Mouse (Mus musculus): ENCODE measurements around the gene E130208F15Rik. TPM values are rescaled to one million over a fixed set of nuclear protein-coding genes. Genes with fewer than 3 reads are reported as not detected.

E130208F15Rik gene
- polyA plus RNA-seq, 1 experiment = not detected

- under 1% methylated on average over 30 of the region's 30 CpGs for WGBS
- Histone ChIP-seq H3K4me3 (replicated peaks; ENCODE audit: control insufficient read depth, low read depth, low read length) (no peak overlapping the region), H3K4me1 (ENCODE audit: control insufficient read depth, insufficient read depth, low read length) (no peaks in the 10 kb centered on the region; the same call in 1 of the 2 replicates), H3K27ac (ENCODE audit: control insufficient read depth, insufficient read depth, low read depth, low read length, poor library complexity) (no peak overlapping the region)
- peak; percentile 71 for TF ChIP-seq CTCF (IDR thresholded peaks at IDR 0.05; ENCODE audit: control insufficient read depth, insufficient read depth, low read length)
- 0 out of 2 replicates have a peak, but pooled peaks have one; percentile 6 for TF ChIP-seq POLR2A (IDR thresholded peaks at IDR 0.05; ENCODE audit: borderline replicate concordance, control insufficient read depth, low read depth, low read length)
These were observed 26.3 kb downstream of the E130208F15Rik start for GRCm38 (mm10) chr7:30347828-30348227.

GRCm38 (mm10) chr7:30353279-30353822, 31.8 kb downstream of the E130208F15Rik start:
- no peak for TF ChIP-seq POLR2A (IDR thresholded peaks at IDR 0.05; ENCODE audit: borderline replicate concordance, control insufficient read depth, low read depth, low read length)
- TF ChIP-seq CTCF (IDR thresholded peaks at IDR 0.05; ENCODE audit: control insufficient read depth, insufficient read depth, low read length) = peak; percentile 71
- Histone ChIP-seq H3K4me3 (replicated peaks; ENCODE audit: control insufficient read depth, low read depth, low read length) (no peak overlapping the region), H3K4me1 (ENCODE audit: control insufficient read depth, insufficient read depth, low read length) (no peaks in the 10 kb centered on the region), H3K27ac (ENCODE audit: control insufficient read depth, insufficient read depth, low read depth, low read length, poor library complexity) (no peak overlapping the region)
- 13% methylated on average over 6 of the region's 6 CpGs for WGBS

GRCm38 (mm10) chr7:30354059-30354458, 32.5 kb downstream of the E130208F15Rik start:
- WGBS = 64% methylated on average over 4 of the region's 4 CpGs
- Histone ChIP-seq H3K27ac (ENCODE audit: control insufficient read depth, insufficient read depth, low read depth, low read length, poor library complexity) (no peak overlapping the region), H3K4me1 (ENCODE audit: control insufficient read depth, insufficient read depth, low read length) (no peaks in the 10 kb centered on the region), H3K4me3 (replicated peaks; ENCODE audit: control insufficient read depth, low read depth, low read length) (no peak overlapping the region)
- TF ChIP-seq POLR2A (IDR thresholded peaks at IDR 0.05; ENCODE audit: borderline replicate concordance, control insufficient read depth, low read depth, low read length) = no peak

- Histone ChIP-seq H3K4me3 (replicated peaks; ENCODE audit: control insufficient read depth, low read depth, low read length) (no peak overlapping the region), H3K27ac (ENCODE audit: control insufficient read depth, insufficient read depth, low read depth, low read length, poor library complexity) (no peak overlapping the region), H3K4me1 (ENCODE audit: control insufficient read depth, insufficient read depth, low read length) (no peaks in the 10 kb centered on the region)
- 70% methylated on average over 7 of the region's 7 CpGs for WGBS
- TF ChIP-seq CTCF (IDR thresholded peaks at IDR 0.05; ENCODE audit: control insufficient read depth, insufficient read depth, low read length) (no peak), POLR2A (IDR thresholded peaks at IDR 0.05; ENCODE audit: borderline replicate concordance, control insufficient read depth, low read depth, low read length) (no peak)
These were observed 37.0 kb downstream of the E130208F15Rik start for GRCm38 (mm10) chr7:30358378-30359186.

GRCm38 (mm10) chr7:30359276-30359865, 37.8 kb downstream of the E130208F15Rik start:
- WGBS = 83% methylated on average over 31 of the region's 31 CpGs

GRCm38 (mm10) chr7:30360028-30360427, 38.5 kb downstream of the E130208F15Rik start:
- H3K4me1 ChIP-seq (ENCODE audit: control insufficient read depth, insufficient read depth, low read length) = no peaks in the 10 kb centered on the region
- no peak overlapping the region for H3K27ac ChIP-seq (ENCODE audit: control insufficient read depth, insufficient read depth, low read depth, low read length, poor library complexity)
- TF ChIP-seq POLR2A (IDR thresholded peaks at IDR 0.05; ENCODE audit: borderline replicate concordance, control insufficient read depth, low read depth, low read length) = no peak
- no peak for TF ChIP-seq CTCF (IDR thresholded peaks at IDR 0.05; ENCODE audit: control insufficient read depth, insufficient read depth, low read length)
- 84% methylated on average over 17 of the region's 17 CpGs for WGBS
- no peak overlapping the region for H3K4me3 ChIP-seq (replicated peaks; ENCODE audit: control insufficient read depth, low read depth, low read length)

More at GRCm38 (mm10) chr7:30359276-30359865, 37.8 kb downstream of the E130208F15Rik start:
- Histone ChIP-seq H3K4me3 (replicated peaks; ENCODE audit: control insufficient read depth, low read depth, low read length) (no peak overlapping the region), H3K27ac (ENCODE audit: control insufficient read depth, insufficient read depth, low read depth, low read length, poor library complexity) (no peak overlapping the region), H3K4me1 (ENCODE audit: control insufficient read depth, insufficient read depth, low read length) (no peaks in the 10 kb centered on the region)
- no peak for TF ChIP-seq CTCF (IDR thresholded peaks at IDR 0.05; ENCODE audit: control insufficient read depth, insufficient read depth, low read length)
- TF ChIP-seq POLR2A (IDR thresholded peaks at IDR 0.05; ENCODE audit: borderline replicate concordance, control insufficient read depth, low read depth, low read length) = no peak

- no peak within 1 kb of the TSS; the same call in 1 of the 2 replicates for H3K27ac ChIP-seq (ENCODE audit: control insufficient read depth, insufficient read depth, low read depth, low read length, poor library complexity)
- WGBS = 4% methylated on average over 51 of the region's 55 CpGs
- no peak within 1 kb of the TSS for H3K4me3 ChIP-seq (replicated peaks; ENCODE audit: control insufficient read depth, low read depth, low read length)
- no peaks in the 10 kb centered on the region for H3K4me1 ChIP-seq (ENCODE audit: control insufficient read depth, insufficient read depth, low read length)
- no peak for TF ChIP-seq CTCF (IDR thresholded peaks at IDR 0.05; ENCODE audit: control insufficient read depth, insufficient read depth, low read length)
- no peak for TF ChIP-seq POLR2A (IDR thresholded peaks at IDR 0.05; ENCODE audit: borderline replicate concordance, control insufficient read depth, low read depth, low read length)
These were observed 41.3 kb downstream of the E130208F15Rik start, which contains the start of gene Lrfn3 for GRCm38 (mm10) chr7:30362652-30363343. TSS of gene Lrfn3 (minus strand) at chr7:30362772.

GRCm38 (mm10) chr7:30363344-30363738, 41.8 kb downstream of the E130208F15Rik start:
- no peak overlapping the region for H3K4me3 ChIP-seq (replicated peaks; ENCODE audit: control insufficient read depth, low read depth, low read length)
- H3K4me1 ChIP-seq (ENCODE audit: control insufficient read depth, insufficient read depth, low read length) = no peaks in the 10 kb centered on the region
- TF ChIP-seq CTCF (IDR thresholded peaks at IDR 0.05; ENCODE audit: control insufficient read depth, insufficient read depth, low read length) (no peak), POLR2A (IDR thresholded peaks at IDR 0.05; ENCODE audit: borderline replicate concordance, control insufficient read depth, low read depth, low read length) (no peak)
- WGBS = 64% methylated on average over 6 of the region's 6 CpGs
- no peak overlapping the region for H3K27ac ChIP-seq (ENCODE audit: control insufficient read depth, insufficient read depth, low read depth, low read length, poor library complexity)
